Mouse (Mus musculus) layer of hippocampus, postnatal 10 days (tissue): ENCODE results near the gene Sertad2. TPM values are rescaled to one million over a fixed set of nuclear protein-coding genes. Genes with fewer than 3 reads are reported as not detected.

Experiments
- DNase-seq, 2 experiments: peaks; one replicate each; pipeline ENCODE4 v3.0.0; 2021; ENCODE audit warnings: low spot score in 2 of 2
- long read RNA-seq: library from polyadenylated mRNA; stranded (forward); transcript quantifications from one replicate; pipeline ENCODE4 v2.0.0, GENCODE M21; 2023
- total RNA-seq, 2 experiments: library from RNA; stranded (reverse); gene quantifications; 2 replicates each; pipeline ENCODE4 v1.2.3; 2021

Gene Sertad2
- total RNA-seq = 10 to 100 TPM; 21.4 to 24.8 TPM
- long read RNA-seq, partial matches to known transcripts = 0 of 21 reads
- long read RNA-seq, other reads (novel, unspliced or antisense) = 21 of 21 reads

DNA sequence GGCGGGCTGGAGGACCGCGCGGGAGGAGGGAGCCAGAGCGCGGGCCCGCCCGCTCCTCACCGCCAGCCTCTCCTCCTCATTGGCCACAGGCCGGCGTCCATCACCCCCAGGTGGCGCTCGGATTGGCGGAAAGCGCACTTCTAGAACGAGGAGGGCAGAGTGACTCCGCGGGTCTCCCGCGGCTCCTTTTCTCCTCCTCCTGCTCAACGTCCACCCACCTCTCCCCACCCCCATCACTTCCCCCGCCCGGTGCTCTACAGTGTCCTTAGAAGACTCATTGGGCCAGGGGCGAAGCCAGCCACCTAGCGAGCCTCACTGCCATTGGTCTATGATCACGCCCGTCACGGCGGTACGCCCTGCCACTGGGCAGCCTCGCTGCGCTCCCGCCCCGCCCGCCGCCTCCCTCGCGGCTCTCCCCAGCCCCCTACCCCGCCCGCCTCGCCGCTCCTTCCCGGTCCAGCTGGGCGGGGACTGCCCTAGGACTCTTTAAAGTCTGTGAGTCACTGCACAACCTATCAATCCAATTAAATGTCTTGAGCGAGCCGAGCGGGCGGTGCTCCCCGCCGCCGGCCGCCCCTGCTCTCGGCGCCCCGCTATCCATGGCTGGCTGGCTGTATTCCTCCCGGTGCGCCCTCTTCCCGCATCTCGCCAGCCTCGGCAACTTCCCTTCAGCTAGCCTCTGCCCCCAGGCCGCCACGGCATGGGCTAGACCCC is at the start of gene Sertad2:
Gene Sertad2, plus strand, starts transcription at position 515 of the 714 bp plus-strand sequence.
- peak; percentile 99 for DNase-seq

- no peak for DNase-seq
Measured at GRCm38 (mm10) chr11:20493922-20494626, 49.0 kb upstream of the Sertad2 start.

DNA sequence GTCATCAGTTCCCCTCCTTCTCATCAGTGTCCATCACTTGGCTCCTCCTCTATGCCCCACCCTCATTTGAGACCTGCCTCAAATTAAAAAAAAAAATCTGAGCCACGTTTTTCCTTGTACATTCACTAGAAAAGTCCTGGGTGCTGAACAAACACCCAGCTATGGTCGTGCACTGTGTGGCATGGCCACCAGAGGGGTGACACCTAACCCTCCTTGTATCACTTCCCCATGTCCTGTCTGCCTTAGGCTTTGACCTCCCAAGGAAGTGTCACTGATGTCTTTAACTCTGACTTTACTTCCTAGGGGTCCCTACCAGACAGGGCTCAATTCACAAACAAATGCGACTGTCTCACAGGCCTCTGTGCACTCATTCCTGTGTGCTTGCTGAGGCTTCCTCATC is 42.5 kb upstream of the Sertad2 start:
- DNase-seq = no peak

DNA sequence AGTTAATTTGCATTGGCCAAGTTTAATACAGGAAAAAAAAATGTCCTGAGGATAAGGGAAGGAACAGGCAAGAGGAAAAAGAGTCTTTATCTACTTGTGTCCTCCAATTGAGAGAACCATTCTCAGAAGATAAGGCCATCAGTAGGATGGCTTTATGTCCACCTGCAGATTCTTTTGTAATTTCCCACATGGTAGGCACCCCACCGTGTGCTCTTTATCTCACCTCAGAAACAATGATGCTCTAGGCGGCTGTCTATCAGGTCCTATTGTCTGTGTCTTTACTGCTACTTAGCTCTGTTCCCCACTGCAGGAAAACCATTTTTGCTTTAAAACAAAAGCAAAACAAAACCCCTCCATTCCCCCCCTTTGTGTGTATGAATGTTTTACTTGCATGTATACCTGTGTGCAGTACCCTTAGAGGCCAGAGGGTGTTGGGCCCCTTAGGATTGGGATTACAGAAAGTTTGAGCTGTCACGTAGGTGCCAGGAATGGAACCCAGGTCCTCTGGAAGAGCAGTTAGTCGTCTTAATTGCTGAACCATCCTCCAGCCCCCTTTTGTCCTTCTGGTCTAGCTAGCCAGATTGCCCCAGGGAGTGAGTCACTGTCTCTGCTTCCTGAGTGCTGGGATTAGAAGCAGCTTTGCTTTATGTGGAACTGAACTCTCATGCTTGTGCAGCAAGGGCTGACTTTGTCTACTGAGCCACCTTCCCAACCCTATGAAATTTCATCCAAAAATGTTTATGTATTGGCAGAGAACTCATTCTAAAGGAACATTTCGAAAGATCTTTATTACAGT is 41.7 kb upstream of the Sertad2 start:
- no peak for DNase-seq

GRCm38 (mm10) chr11:20513574-20513973 is 29.5 kb upstream of the Sertad2 start:
- DNase-seq = no peak

DNA sequence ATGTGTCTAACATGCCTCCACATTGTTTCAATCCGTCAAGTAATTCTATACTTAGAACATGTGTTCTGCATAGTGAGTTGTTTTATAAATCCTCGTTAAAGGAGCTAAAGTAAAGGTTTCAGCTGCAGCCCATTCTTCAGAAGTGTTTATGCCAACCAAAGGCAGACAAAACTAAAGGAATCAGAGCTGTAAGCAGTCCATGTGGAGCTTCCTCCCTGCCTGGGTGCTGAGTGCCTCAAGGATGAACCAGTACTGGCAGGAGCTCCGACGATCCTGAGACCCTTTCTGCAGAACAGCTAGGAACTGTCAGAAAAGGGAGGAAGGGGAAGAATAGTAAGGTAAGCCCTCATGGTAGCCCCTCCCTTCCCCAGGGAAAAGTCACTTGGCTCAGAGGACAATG is 28.3 kb upstream of the Sertad2 start:
- no peak for DNase-seq

DNA sequence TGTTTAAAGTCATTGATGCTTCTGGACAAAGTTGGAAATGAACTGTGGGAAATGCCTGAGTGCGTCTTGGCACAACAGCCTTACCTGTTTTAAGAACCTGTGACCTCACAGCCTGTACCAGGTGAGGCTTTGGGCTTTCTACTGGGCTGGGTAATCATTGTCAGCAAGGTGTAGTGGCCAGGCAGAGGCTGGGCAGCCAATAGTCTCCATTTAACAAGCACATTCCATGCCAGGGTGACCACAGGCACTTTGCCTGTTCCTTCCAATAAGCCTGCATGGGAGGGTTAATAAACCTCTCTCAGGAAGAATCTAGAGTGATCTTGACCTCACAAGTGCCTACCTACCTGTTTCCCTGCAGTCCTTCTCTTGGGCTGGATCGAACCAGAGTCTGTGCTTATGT is 21.7 kb upstream of the Sertad2 start:
- no peak for DNase-seq

DNA sequence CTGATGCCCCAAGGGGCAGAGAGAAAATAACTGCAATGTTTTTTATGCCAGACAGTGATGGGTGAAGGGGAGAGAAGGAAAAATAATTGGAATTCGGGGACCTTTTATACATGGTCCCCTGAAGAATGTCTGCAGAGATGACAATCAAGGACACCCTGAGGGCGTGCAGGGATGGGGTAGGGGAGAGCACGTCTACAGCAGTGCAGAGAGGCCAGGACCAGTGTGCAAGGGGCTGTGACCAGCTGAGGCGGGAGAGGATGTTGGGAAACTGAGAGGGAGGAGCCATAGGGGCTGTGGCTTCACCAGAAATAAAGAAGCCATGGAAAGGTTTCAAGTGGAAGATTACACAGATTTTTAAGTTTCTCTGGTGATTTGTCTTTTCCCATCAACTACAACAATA is 20.3 kb upstream of the Sertad2 start:
- no peak for DNase-seq

- no peak for DNase-seq
Measured at GRCm38 (mm10) chr11:20524435-20524834, 18.6 kb upstream of the Sertad2 start.

- DNase-seq = no peak
Measured at GRCm38 (mm10) chr11:20525909-20526308, 17.1 kb upstream of the Sertad2 start.

DNA sequence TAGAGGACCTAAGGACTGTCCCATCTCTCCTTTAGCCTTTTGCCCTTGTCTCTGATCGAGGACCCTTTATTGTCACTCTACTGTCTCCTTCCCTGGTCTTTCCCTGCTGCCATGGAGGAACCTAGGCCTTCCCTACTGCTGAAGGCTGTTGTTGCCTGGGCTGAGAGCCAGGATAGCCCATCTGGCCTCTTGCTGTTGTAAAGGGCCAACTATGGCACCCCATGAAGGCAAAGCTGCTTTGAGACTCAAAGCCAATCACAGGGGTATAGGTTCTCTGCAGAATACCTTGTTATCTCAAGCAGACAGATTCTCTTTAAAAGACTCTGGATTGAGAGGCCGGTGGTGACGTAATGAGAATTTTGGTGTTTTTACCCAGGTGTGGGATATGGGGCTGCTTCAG is 15.2 kb upstream of the Sertad2 start:
- DNase-seq = no peak

DNA sequence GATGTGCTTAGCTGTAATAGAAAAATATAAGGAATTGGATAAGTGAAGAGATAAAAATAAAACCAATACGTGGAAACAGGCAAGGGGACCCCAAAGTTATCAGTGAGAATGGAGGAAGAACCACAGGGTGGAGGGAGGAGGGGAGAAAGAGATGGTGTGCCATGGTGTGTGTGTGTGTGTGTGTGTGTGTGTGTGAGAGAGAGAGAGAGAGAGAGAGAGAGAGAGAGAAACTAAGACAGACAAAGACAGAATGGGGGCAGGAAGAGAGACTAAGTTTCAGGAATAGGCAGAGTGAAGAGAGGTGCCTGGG is 11.4 kb upstream of the Sertad2 start:
- no peak for DNase-seq

- DNase-seq = peak; percentile 30 to 50
Measured at GRCm38 (mm10) chr11:20531992-20532881, 10.8 kb upstream of the Sertad2 start.

- DNase-seq = no peak
Measured at GRCm38 (mm10) chr11:20533231-20533630, 9.8 kb upstream of the Sertad2 start.

DNA sequence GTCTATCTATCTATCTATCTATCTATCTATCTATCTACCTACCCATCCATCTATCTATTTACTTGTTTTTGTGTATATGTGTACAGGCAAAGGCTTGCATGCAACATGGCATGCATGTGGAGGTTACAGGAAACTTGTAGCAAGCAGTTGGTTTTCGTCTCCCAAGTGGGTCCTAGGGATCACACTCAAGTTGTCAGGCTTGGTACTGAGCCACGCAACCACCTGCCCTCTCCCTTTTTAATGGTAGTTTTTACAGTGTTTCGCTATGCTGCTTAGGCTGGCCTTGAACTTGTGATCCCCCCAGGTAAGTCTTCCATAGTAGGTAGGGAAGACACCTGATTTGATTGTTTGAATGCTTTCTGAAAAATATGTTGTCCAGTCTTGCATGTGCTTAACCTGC is 5.8 kb upstream of the Sertad2 start:
- no peak for DNase-seq

- DNase-seq = no peak
Measured at GRCm38 (mm10) chr11:20538496-20538895, 4.6 kb upstream of the Sertad2 start.

GRCm38 (mm10) chr11:20541280-20541679 is 1.8 kb upstream of the Sertad2 start:
- DNase-seq = no peak

DNA sequence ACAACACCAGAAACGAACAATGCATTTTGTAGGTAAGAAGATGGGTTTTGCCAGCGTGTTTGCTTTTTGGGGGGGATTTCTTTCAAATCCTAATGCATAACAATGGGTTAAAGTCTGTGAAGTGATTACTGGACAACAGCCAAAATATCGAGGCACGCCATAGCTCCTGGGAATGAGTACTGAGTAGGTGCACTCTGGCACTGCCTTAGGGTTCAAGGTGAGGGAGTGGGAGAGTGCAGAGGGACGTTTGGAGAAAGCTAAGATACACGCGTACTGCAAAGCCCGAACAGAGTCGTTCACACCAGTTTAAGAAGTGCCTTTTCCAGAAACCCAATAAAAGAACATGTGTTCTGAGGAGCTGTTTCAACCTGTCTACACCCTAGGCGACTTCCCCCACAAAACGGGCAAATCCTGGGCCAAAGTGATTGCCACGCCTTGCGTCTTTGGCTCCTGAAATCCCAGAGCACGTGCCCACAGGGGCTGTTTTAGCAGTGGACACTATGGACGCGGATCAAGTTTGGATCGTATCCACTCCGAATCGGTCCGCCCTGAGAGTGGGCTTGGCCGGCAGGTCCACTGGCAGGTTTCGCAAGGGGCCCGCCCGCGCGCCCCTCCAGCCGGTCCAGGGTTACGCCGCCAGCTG is 937 bp upstream of the Sertad2 start:
- DNase-seq = peak in 1 of 2 experiments; percentile 66

DNA sequence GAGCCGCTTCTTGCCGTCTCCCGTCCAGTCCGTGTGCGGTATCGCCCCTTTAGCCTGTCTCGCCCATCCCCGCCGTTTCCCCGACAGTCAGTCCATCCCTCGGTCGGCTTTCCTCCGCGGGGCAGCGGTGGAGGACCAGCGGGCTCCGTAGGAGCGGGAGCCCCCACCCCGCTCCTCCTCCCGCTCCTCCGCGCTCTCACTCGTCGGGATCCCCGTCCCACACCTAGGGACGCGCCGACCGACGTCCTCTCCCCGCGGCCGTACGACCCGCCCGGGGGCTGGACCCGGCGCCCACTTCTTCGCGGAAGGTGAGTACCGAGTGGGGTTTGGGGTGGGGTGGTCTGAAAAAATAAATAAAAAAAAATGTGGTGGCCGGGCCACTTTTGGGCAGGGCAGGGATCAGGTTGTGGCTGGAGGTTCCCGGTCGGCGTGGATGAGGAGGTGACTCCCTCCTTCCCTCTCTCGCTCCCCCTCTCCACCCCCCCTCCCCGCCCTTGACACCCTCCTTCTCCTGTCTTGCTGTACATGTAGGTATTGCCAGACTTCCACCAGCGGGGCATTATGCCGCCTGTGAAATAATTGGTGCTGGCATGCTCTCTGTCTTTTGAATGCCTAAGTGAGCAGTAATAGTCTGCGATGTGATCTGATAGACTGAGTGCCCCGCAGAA is 534 bp downstream of the Sertad2 start:
- peak; percentile 28 to 52 for DNase-seq

DNA sequence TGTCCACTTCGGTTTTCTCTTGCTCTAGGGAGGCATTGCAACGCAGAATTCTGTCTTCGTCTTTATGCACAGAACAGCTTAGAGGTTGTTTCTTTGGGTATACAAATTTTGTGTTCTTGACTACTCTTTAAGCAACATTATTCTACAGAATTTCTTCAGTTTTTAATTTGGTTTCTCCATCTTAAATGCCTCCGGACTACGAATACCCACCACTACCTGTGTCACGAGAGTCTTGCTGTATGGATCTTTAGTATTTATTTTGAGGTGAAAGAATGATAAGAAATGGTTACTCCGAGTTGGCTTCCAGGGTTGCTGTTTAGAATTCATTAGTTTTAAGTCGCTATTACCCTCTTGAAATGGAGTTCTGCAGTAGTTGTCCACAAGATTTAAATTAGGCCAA is 1.3 kb downstream of the Sertad2 start:
- DNase-seq = no peak
